Mouse (Mus musculus): ENCODE data around the gene Zc3h8. TPM values are rescaled to one million over a fixed set of nuclear protein-coding genes. Genes with fewer than 3 reads are reported as not detected.

Gene Zc3h8
- total and polyA plus RNA-seq, 3 experiments = 5.8 to 6.5 TPM; not detected in 1

- TF ChIP-seq UBTF (IDR thresholded peaks at IDR 0.05; ENCODE audit: borderline replicate concordance, insufficient read depth, low read depth, low read length) (no peak), MYC (IDR thresholded peaks at IDR 0.05; ENCODE audit: low read depth, low read length) (peak; percentile 57; the same call in 1 of the 2 replicates), TAL1 (IDR thresholded peaks at IDR 0.05; ENCODE audit: low read length) (no peak), KAT2A (conservative IDR thresholded peaks at IDR 0.05; ENCODE audit: low read depth, low read length) (peak; percentile 76; the same call in 1 of the 2 replicates), SIN3A (IDR thresholded peaks at IDR 0.05; ENCODE audit: low read length) (peak; percentile 34)
These were observed 23.0 kb upstream of the Zc3h8 start, which contains the start of gene Zc3h6 (continued) for GRCm38 (mm10) chr2:128966641-128967580.

GRCm38 (mm10) chr2:128966236-128966635, 22.4 kb upstream of the Zc3h8 start:
- Histone ChIP-seq H3K9me3 (replicated peaks; ENCODE audit: insufficient read depth, low read length) (no peaks in the 10 kb centered on the region), H3K36me3 (ENCODE audit: control insufficient read depth in 1 of 2, insufficient read depth in 2 of 2, low read length in 2 of 2) (peaks cover 0 to 22% of the 10 kb centered on the region in 2 experiments; a peak in 2 of 4 replicates), H3K4me1 (ENCODE audit: control insufficient read depth in 1 of 2, insufficient read depth in 2 of 2, low read length in 2 of 2) (peaks cover 6 to 8% of the 10 kb centered on the region in 2 experiments), H3K9ac (ENCODE audit: control insufficient read depth, low read depth, low read length, poor library complexity, severe bottlenecking) (peak overlapping the region; percentile 68), H3K27ac (ENCODE audit: control insufficient read depth, low read depth, low read length) (no peak overlapping the region), H3K79me2 (ENCODE audit: control insufficient read depth, insufficient read depth, low read length, poor library complexity) (peaks cover 10% of the 10 kb centered on the region), H3K4me3 (ENCODE audit: control insufficient read depth in 1 of 2, insufficient read depth in 1 of 2, low read depth in 2 of 2, low read length in 2 of 2) (peak overlapping the region in 1 of 2 experiments; percentile 76; a peak in 2 of 4 replicates), H3K27me3 (ENCODE audit: control insufficient read depth in 1 of 2, insufficient read depth in 2 of 2, low read length in 2 of 2) (no peaks in the 10 kb centered on the region)
- DNase-seq (ENCODE audit: low read depth, low spot score) = no peak
- TF ChIP-seq ZNF384 (IDR thresholded peaks at IDR 0.05; ENCODE audit: low read depth, low read length) (0 out of 2 replicates have a peak, but pooled peaks have one; percentile 28), CHD1 (IDR thresholded peaks at IDR 0.05; ENCODE audit: low read depth, low read length) (peak; percentile 86; the same call in 1 of the 2 replicates), UBTF (IDR thresholded peaks at IDR 0.05; ENCODE audit: borderline replicate concordance, insufficient read depth, low read depth, low read length) (no peak), TAL1 (IDR thresholded peaks at IDR 0.05; ENCODE audit: low read length) (no peak), USF1 (IDR thresholded peaks at IDR 0.05; ENCODE audit: low read depth, low read length) (no peak), POLR2AphosphoS2 (IDR thresholded peaks at IDR 0.05; ENCODE audit: low read length) (no peak), SMC3 (IDR thresholded peaks at IDR 0.05; ENCODE audit: low read depth, low read length) (no peak), MAX (IDR thresholded peaks at IDR 0.05; ENCODE audit: low read length) (no peak)

DNA sequence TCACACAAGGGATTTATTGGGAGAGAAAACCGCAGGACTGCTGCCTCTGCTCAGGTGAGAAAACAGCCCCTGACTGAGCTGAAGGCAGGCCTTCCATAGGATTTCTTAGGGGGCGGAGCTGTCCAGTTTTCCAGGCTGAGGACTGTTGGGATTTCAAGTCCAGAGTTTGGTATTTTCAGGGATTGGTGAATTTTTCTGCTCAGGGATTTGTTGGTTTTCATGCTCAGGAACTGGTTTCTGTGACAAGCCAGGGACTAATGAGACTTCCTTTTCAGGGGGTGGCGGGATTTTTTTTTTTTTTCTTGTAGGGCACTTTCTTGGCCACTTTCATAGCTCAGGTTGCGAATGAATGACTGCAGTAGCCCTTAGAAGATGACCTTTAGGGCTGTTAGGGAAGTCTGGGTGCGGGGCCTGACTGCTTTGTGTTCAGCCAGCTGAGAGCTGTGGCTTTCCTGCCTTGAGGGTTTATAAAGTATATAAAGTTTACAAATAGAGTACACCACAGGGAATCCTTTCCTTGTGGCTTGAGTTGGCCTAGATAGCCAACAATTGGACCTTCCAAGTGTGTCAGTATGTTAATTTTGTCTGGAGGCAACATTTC, 21.7 kb upstream of the Zc3h8 start:
- no peak for DNase-seq (ENCODE audit: low read depth, low spot score)
- Histone ChIP-seq H3K4me3 (ENCODE audit: control insufficient read depth in 1 of 2, insufficient read depth in 1 of 2, low read depth in 2 of 2, low read length in 2 of 2) (no peak overlapping the region), H3K27ac (ENCODE audit: control insufficient read depth, low read depth, low read length) (no peak overlapping the region), H3K79me2 (ENCODE audit: control insufficient read depth, insufficient read depth, low read length, poor library complexity) (peaks cover 10% of the 10 kb centered on the region), H3K9me3 (replicated peaks; ENCODE audit: insufficient read depth, low read length) (no peaks in the 10 kb centered on the region), H3K4me1 (ENCODE audit: control insufficient read depth in 1 of 2, insufficient read depth in 2 of 2, low read length in 2 of 2) (peaks cover 6 to 8% of the 10 kb centered on the region in 2 experiments), H3K27me3 (ENCODE audit: control insufficient read depth in 1 of 2, insufficient read depth in 2 of 2, low read length in 2 of 2) (no peaks in the 10 kb centered on the region), H3K36me3 (ENCODE audit: control insufficient read depth in 1 of 2, insufficient read depth in 2 of 2, low read length in 2 of 2) (peaks cover 0 to 20% of the 10 kb centered on the region in 2 experiments; a peak in 2 of 4 replicates), H3K9ac (ENCODE audit: control insufficient read depth, low read depth, low read length, poor library complexity, severe bottlenecking) (peak overlapping the region; percentile 37)
- no peak for TF ChIP-seq GABPA (IDR thresholded peaks at IDR 0.05; ENCODE audit: low read depth, low read length)
- TF ChIP-seq ZNF384 (IDR thresholded peaks at IDR 0.05; ENCODE audit: low read depth, low read length) = peak; percentile 55
- TF ChIP-seq BHLHE40 (IDR thresholded peaks at IDR 0.05; ENCODE audit: borderline replicate concordance, low read depth, low read length) = no peak
